Mouse (Mus musculus): ENCODE data around the gene Vmn1r116. TPM values are rescaled to one million over a fixed set of nuclear protein-coding genes. Genes with fewer than 3 reads are reported as not detected.
"Not testable (repeated sequence)": the region's sequence is repeated elsewhere in the genome, so short reads cannot be mapped to it uniquely, and the experiment has no call there.

Gene Vmn1r116
- polyA plus RNA-seq (2015; fragmentation: Nextera tagmentation; extraction: Ambion mirVana), result not detected in 2 replicates

DNA sequence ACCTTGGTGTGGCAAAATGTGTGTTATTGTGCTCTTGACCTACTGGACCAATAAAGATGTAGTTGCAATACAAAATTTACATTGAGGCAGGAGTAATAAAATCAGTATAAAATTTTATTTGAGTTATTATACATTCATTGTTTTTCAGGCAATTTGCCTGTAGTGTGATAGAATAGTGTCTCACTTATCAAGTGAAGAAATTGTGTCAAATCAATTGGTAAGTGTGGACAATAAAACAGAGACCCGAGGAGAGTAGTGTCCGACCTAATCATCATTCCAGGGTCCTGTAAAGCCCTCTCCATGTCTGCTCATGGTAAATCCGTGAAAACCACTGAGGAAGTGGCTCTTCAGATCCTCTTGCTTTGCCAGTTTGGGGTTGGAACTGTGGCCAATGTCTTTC lies at the start of gene Vmn1r116:
Gene Vmn1r116 (plus strand): TSS at position 301 of the 400 bp plus-strand sequence.
- H3K27ac ChIP-seq (ENCODE audit: low read length); H3K4me2 ChIP-seq (ENCODE audit: low read depth, low read length); H3K9ac ChIP-seq (ENCODE audit: low read depth, low read length); H3K27me3 ChIP-seq (replicated peaks; ENCODE audit: control insufficient read depth, insufficient read depth, low read length); H3K9me3 ChIP-seq (ENCODE audit: control insufficient read depth, low read length); ATAC-seq; H3K36me3 ChIP-seq (ENCODE audit: control insufficient read depth, insufficient read depth, low read length); H3K4me1 ChIP-seq (ENCODE audit: control insufficient read depth, insufficient read depth, low read length); H3K4me3 ChIP-seq (ENCODE audit: low read length): not testable (repeated sequence)
- WGBS, result 53% methylated on average over 3 of the region's 3 CpGs

DNA sequence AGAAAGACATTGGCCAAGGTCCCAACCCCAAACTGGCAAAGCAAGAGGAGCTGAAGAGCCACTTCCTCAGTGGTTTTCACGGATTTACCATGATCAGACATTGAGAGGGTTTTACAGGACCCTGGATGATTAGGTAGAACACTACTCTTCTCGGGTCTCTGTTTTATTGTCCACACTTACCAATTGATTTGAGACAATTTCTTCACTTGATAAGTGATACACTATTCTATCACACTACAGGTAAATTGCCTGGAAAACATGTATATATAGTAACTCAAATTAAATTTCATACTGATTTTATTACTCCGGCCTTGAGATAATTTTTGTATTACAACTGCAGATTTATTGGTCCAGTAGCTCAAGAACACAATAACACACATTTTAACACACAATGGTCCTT lies 27.2 kb upstream of the Vmn1r116 start, which contains the start of gene Vmn1r115:
Gene Vmn1r115 (minus strand): TSS at position 101 of the 400 bp plus-strand sequence.
- 100% methylated on average over 1 of the region's 3 CpGs for WGBS
- ATAC-seq, result not testable (repeated sequence)

DNA sequence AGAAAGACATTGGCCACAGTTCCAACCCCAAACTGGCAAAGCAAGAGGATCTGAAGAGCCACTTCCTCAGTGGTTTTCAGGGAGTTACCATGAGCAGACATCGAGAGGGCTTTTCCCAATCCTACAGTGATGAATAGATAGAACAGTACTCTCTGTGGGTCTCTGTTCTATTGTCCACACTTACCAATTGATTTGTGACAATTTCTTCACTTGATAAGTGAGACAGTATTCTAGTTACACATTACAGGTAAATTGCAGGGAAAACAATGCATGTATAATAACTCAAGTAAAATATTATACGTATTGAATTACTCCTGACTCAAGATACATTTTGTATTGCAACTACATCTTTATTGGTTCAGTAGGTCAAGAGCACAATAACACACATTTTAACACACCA lies 12.0 kb downstream of the Vmn1r116 start, which contains the start of gene Vmn1r117:
Gene Vmn1r117 (minus strand): TSS at position 101 of the 400 bp plus-strand sequence.
- ATAC-seq; H3K27ac ChIP-seq (ENCODE audit: low read length); H3K9me3 ChIP-seq (ENCODE audit: control insufficient read depth, low read length); H3K27me3 ChIP-seq (replicated peaks; ENCODE audit: control insufficient read depth, insufficient read depth, low read length); H3K9ac ChIP-seq (ENCODE audit: low read depth, low read length); H3K4me1 ChIP-seq (ENCODE audit: control insufficient read depth, insufficient read depth, low read length); H3K36me3 ChIP-seq (ENCODE audit: control insufficient read depth, insufficient read depth, low read length); H3K4me3 ChIP-seq (ENCODE audit: low read length); H3K4me2 ChIP-seq (ENCODE audit: low read depth, low read length): not testable (repeated sequence)
- no CpG with 5 or more reads among the region's 2 CpGs for WGBS

More for the DNA sequence above, 27.2 kb upstream of the Vmn1r116 start, which contains the start of gene Vmn1r115:
- not testable (repeated sequence) for H3K4me2 ChIP-seq (ENCODE audit: low read depth, low read length); H3K27ac ChIP-seq (ENCODE audit: low read length); H3K9me3 ChIP-seq (ENCODE audit: control insufficient read depth, low read length); H3K4me1 ChIP-seq (ENCODE audit: control insufficient read depth, insufficient read depth, low read length); H3K36me3 ChIP-seq (ENCODE audit: control insufficient read depth, insufficient read depth, low read length); H3K27me3 ChIP-seq (replicated peaks; ENCODE audit: control insufficient read depth, insufficient read depth, low read length); H3K9ac ChIP-seq (ENCODE audit: low read depth, low read length); H3K4me3 ChIP-seq (ENCODE audit: low read length)

DNA sequence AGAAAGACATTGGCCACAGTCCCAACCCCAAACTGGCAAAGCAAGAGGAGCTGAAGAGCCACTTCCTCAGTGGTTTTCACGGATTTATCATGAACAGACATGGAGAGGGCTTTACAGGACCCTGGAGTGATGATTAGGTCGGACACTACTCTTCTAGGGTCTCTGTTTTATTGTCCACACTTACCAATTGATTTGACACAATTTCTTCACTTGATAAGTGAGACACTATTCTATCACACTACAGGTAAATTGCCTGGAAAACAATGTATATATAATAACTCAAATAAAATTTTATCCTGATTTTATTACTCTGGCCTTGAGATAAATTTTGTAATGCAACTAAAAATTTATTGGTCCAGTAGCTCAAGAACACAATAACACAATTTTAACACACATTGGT lies 40.2 kb downstream of the Vmn1r116 start, which contains the start of gene Vmn1r118:
Gene Vmn1r118 (minus strand): TSS at position 101 of the 400 bp plus-strand sequence.
- not testable (repeated sequence) for ATAC-seq; H3K36me3 ChIP-seq (ENCODE audit: control insufficient read depth, insufficient read depth, low read length); H3K4me2 ChIP-seq (ENCODE audit: low read depth, low read length); H3K4me1 ChIP-seq (ENCODE audit: control insufficient read depth, insufficient read depth, low read length); H3K27ac ChIP-seq (ENCODE audit: low read length); H3K9ac ChIP-seq (ENCODE audit: low read depth, low read length); H3K9me3 ChIP-seq (ENCODE audit: control insufficient read depth, low read length); H3K27me3 ChIP-seq (replicated peaks; ENCODE audit: control insufficient read depth, insufficient read depth, low read length); H3K4me3 ChIP-seq (ENCODE audit: low read length)
- no CpG with 5 or more reads among the region's 2 CpGs for WGBS

Other genes starting within 250 kb of the Vmn1r116 start
- not detected in 2 replicates for gene Vmn1r107, start 203.3 kb upstream of the Vmn1r116 start, polyA plus RNA-seq (2015; fragmentation: Nextera tagmentation; extraction: Ambion mirVana)
- gene Vmn1r111, start 169.0 kb upstream of the Vmn1r116 start, polyA plus RNA-seq (2015; fragmentation: Nextera tagmentation; extraction: Ambion mirVana), result not detected in 2 replicates
- gene Gm10668, start 141.6 kb upstream of the Vmn1r116 start, polyA plus RNA-seq (2015; fragmentation: Nextera tagmentation; extraction: Ambion mirVana), result not detected in 2 replicates
- not detected in 2 replicates for gene Vmn1r112, start 101.1 kb upstream of the Vmn1r116 start, polyA plus RNA-seq (2015; fragmentation: Nextera tagmentation; extraction: Ambion mirVana)
- not detected in 2 replicates for gene Vmn1r113, start 85.0 kb upstream of the Vmn1r116 start, polyA plus RNA-seq (2015; fragmentation: Nextera tagmentation; extraction: Ambion mirVana)
- not detected in 2 replicates for gene Vmn1r114, start 60.1 kb upstream of the Vmn1r116 start, polyA plus RNA-seq (2015; fragmentation: Nextera tagmentation; extraction: Ambion mirVana)
- gene Vmn1r115, start 27.3 kb upstream of the Vmn1r116 start, polyA plus RNA-seq (2015; fragmentation: Nextera tagmentation; extraction: Ambion mirVana), result not detected in 2 replicates
- gene Vmn1r117, start 11.9 kb downstream of the Vmn1r116 start, polyA plus RNA-seq (2015; fragmentation: Nextera tagmentation; extraction: Ambion mirVana), result not detected in 2 replicates
- not detected in 2 replicates for gene Vmn1r118, start 40.1 kb downstream of the Vmn1r116 start, polyA plus RNA-seq (2015; fragmentation: Nextera tagmentation; extraction: Ambion mirVana)
- gene Vmn1r119, start 140.2 kb downstream of the Vmn1r116 start, polyA plus RNA-seq (2015; fragmentation: Nextera tagmentation; extraction: Ambion mirVana), result not detected in 2 replicates
- not detected in 2 replicates for gene Vmn1r120, start 181.5 kb downstream of the Vmn1r116 start, polyA plus RNA-seq (2015; fragmentation: Nextera tagmentation; extraction: Ambion mirVana)
- not detected in 2 replicates for gene Vmn1r121, start 226.3 kb downstream of the Vmn1r116 start, polyA plus RNA-seq (2015; fragmentation: Nextera tagmentation; extraction: Ambion mirVana)

All from intestine, embryonic 16.5 days (tissue).